Mouse (Mus musculus) heart, postnatal 0 days (tissue): ENCODE data around the gene Cyp2c29.
"Not testable (repeated sequence)": the region's sequence is repeated elsewhere in the genome, so short reads cannot be mapped to it uniquely, and the experiment has no call there.

ENCODE experiments used
- CTCF ChIP-seq: IDR thresholded peaks from 2 replicates; pipeline ENCODE4 v1.5.1; 2016; ENCODE audit warnings: antibody characterized with exemption, control low read depth, low read depth
- EP300 ChIP-seq: IDR thresholded peaks from 2 replicates; pipeline ENCODE4 v1.6.1; 2016; ENCODE audit warnings: antibody characterized with exemption, low read depth

- TF ChIP-seq CTCF, EP300: not testable (repeated sequence)
These were observed at the start of gene Cyp2c29 for GRCm38 (mm10) chr19:39269105-39269504.
